Mouse (Mus musculus): ENCODE measurements at regions not wholly inside any gene's neighbourhood (a gene's known extent, or its start where the extent isn't known, plus 50 kb on each side); places are given as distances from the start of the nearest gene placed in this dataset.

DNA sequence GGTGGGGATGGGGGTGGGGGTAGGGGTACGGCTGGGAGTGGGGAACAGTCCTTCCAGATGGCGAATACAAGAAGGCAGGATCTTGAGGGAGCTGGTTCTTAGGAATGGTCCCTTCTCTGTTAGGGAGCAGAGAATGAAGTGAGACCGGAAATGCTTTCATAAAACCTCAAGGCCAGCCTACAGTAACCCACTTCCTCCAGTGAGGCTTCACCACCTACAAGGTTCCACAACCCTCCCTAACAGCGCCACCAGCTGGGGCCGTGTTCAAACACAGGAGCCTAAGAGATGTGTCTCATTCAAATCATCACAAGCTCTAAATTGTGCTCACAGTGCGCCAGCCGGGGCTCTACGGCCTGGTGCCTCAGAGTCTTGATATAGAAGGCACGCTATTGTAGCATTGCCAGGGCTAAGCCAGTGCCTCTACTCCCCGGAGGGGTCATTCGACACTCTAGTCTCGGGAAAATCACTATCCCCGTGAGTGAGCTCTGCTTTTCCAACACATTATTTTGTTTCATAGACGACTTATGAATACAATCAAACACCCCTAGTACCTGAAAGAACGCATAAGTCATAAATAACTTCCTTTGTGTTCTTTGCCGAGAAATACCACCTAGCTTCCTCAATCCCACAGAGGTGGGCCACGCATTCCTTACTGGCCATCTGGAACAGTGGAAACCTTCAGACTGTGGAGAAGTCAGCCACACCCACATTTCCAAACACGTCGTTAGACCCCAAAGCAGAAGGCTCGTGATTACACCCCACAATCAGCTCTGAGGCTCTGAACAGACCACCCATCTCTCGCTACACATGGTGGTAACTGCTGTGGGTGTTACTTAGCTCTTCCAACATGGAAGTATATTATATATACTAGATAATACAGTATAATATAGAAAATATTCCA, 209.3 kb upstream of the Tgfbr2 start:
- TF ChIP-seq CTCF (IDR thresholded peaks at IDR 0.05; ENCODE audit: control insufficient read depth, insufficient read depth, low read length) (peak; percentile 92), POLR2A (IDR thresholded peaks at IDR 0.05; ENCODE audit: borderline replicate concordance, control insufficient read depth, low read depth, low read length) (0 out of 2 replicates have a peak, but pooled peaks have one; percentile 31)
